Mouse (Mus musculus): ENCODE measurements around the gene Atxn7l1.
A peak's percentile ranks its signal among the peaks of the same experiment; 100 is the strongest.

Gene Atxn7l1

GRCm38 (mm10) chr12:33271865-33272264, 124.4 kb downstream of the Atxn7l1 start:
- DNase-seq (ENCODE audit: low read depth in 2 of 2, low spot score in 2 of 2): no peak

GRCm38 (mm10) chr12:33272441-33272840, 124.9 kb downstream of the Atxn7l1 start:
- DNase-seq (ENCODE audit: low read depth in 2 of 2, low spot score in 2 of 2): no peak

GRCm38 (mm10) chr12:33273147-33273546, 125.7 kb downstream of the Atxn7l1 start:
- DNase-seq (ENCODE audit: low read depth in 2 of 2, low spot score in 2 of 2): no peak

GRCm38 (mm10) chr12:33273668-33274067, 126.2 kb downstream of the Atxn7l1 start:
- no peak for DNase-seq (ENCODE audit: low read depth in 2 of 2, low spot score in 2 of 2)

- DNase-seq (ENCODE audit: low read depth in 2 of 2, low spot score in 2 of 2): no peak
These were observed 128.5 kb downstream of the Atxn7l1 start for GRCm38 (mm10) chr12:33276028-33276427.

- DNase-seq (ENCODE audit: low read depth in 2 of 2, low spot score in 2 of 2): no peak
These were observed 129.9 kb downstream of the Atxn7l1 start for GRCm38 (mm10) chr12:33277427-33277826.

- DNase-seq (ENCODE audit: low read depth in 2 of 2, low spot score in 2 of 2): no peak
These were observed 131.7 kb downstream of the Atxn7l1 start for GRCm38 (mm10) chr12:33279159-33279558.

GRCm38 (mm10) chr12:33280805-33281204, 133.3 kb downstream of the Atxn7l1 start:
- peak; percentile 68 to 77 for DNase-seq (ENCODE audit: low read depth in 2 of 2, low spot score in 2 of 2)

GRCm38 (mm10) chr12:33284344-33284936, 136.9 kb downstream of the Atxn7l1 start:
- no peak for DNase-seq (ENCODE audit: low read depth in 2 of 2, low spot score in 2 of 2)

GRCm38 (mm10) chr12:33285354-33285753, 137.9 kb downstream of the Atxn7l1 start:
- no peak for DNase-seq (ENCODE audit: low read depth in 2 of 2, low spot score in 2 of 2)

GRCm38 (mm10) chr12:33285933-33286649, 138.6 kb downstream of the Atxn7l1 start:
- no peak for DNase-seq (ENCODE audit: low read depth in 2 of 2, low spot score in 2 of 2)

- no peak for DNase-seq (ENCODE audit: low read depth in 2 of 2, low spot score in 2 of 2)
These were observed 140.2 kb downstream of the Atxn7l1 start for GRCm38 (mm10) chr12:33287686-33288085.

GRCm38 (mm10) chr12:33288746-33289145, 141.3 kb downstream of the Atxn7l1 start:
- DNase-seq (ENCODE audit: low read depth in 2 of 2, low spot score in 2 of 2): no peak

GRCm38 (mm10) chr12:33302070-33302469, 154.6 kb downstream of the Atxn7l1 start:
- peak; percentile 62 to 68 for DNase-seq (ENCODE audit: low read depth in 2 of 2, low spot score in 2 of 2)

GRCm38 (mm10) chr12:33302523-33303383, 155.3 kb downstream of the Atxn7l1 start:
- DNase-seq (ENCODE audit: low read depth in 2 of 2, low spot score in 2 of 2): peak; percentile 72 to 81

GRCm38 (mm10) chr12:33303384-33303770, 155.9 kb downstream of the Atxn7l1 start:
- DNase-seq (ENCODE audit: low read depth in 2 of 2, low spot score in 2 of 2): no peak

GRCm38 (mm10) chr12:33305106-33305505, 157.6 kb downstream of the Atxn7l1 start:
- DNase-seq (ENCODE audit: low read depth in 2 of 2, low spot score in 2 of 2): no peak

GRCm38 (mm10) chr12:33306476-33306875, 159.0 kb downstream of the Atxn7l1 start:
- DNase-seq (ENCODE audit: low read depth in 2 of 2, low spot score in 2 of 2): no peak

GRCm38 (mm10) chr12:33308668-33309067, 161.2 kb downstream of the Atxn7l1 start:
- DNase-seq (ENCODE audit: low read depth in 2 of 2, low spot score in 2 of 2): no peak

GRCm38 (mm10) chr12:33313828-33314671, 166.6 kb downstream of the Atxn7l1 start:
- peak; percentile 34 to 44 for DNase-seq (ENCODE audit: low read depth in 2 of 2, low spot score in 2 of 2)

Measured in CD8-positive naive resting alpha-beta T cell, adult 2 months (primary cell).